Mouse (Mus musculus) ES-Bruce4 (cell line): ENCODE measurements at regions not wholly inside any gene's neighbourhood (a gene's known extent, or its start where the extent isn't known, plus 50 kb on each side); places are given as distances from the start of the nearest gene placed in this dataset.
A peak's percentile ranks its signal among the peaks of the same experiment; 100 is the strongest.

Source experiments
- H3K27ac ChIP-seq: 2 replicates; pipeline ENCODE4 v1.5.1; 2012; ENCODE audit warnings: low read length, inconsistent platforms; ENCODE audit not compliant: insufficient read depth
- H3K27me3 ChIP-seq: 2 replicates; pipeline ENCODE4 v1.6.1; 2012; ENCODE audit warnings: mild to moderate bottlenecking, low read length, inconsistent platforms; ENCODE audit not compliant: control insufficient read depth, poor library complexity, insufficient read depth, severe bottlenecking
- H3K36me3 ChIP-seq: 2 replicates; pipeline ENCODE4 v1.6.1; 2012; ENCODE audit warnings: inconsistent platforms, mild to moderate bottlenecking, low read length, moderate library complexity; ENCODE audit not compliant: control insufficient read depth, poor library complexity, insufficient read depth, severe bottlenecking
- H3K4me1 ChIP-seq: one replicate; pipeline ENCODE4 v1.8.1; 2011; ENCODE audit warnings: low read length; ENCODE audit not compliant: control insufficient read depth, insufficient read depth
- H3K4me3 ChIP-seq: 2 replicates; pipeline ENCODE4 v1.5.1; 2011; ENCODE audit warnings: low read depth, mild to moderate bottlenecking, low read length
- H3K9ac ChIP-seq: 2 replicates; pipeline ENCODE4 v1.6.1; 2012; ENCODE audit warnings: low read depth, mild to moderate bottlenecking, inconsistent platforms; ENCODE audit not compliant: poor library complexity, severe bottlenecking
- H3K9me3 ChIP-seq: replicated peaks from 2 replicates; pipeline ENCODE4 v1.6.1; 2012; ENCODE audit warnings: mild to moderate bottlenecking, low read length, inconsistent platforms; ENCODE audit not compliant: control insufficient read depth, poor library complexity, insufficient read depth, severe bottlenecking
- CTCF ChIP-seq: IDR thresholded peaks from one replicate; pipeline ENCODE4 v1.8.1; 2011; ENCODE audit warnings: low read depth, low read length
- EP300 ChIP-seq: IDR thresholded peaks from 2 replicates; pipeline ENCODE4 v1.6.1; 2011; ENCODE audit warnings: low read depth, low read length; ENCODE audit not compliant: insufficient read depth
- POLR2A ChIP-seq: IDR thresholded peaks from one replicate; pipeline ENCODE4 v1.8.1; 2011; ENCODE audit warnings: low read length; ENCODE audit not compliant: insufficient read depth

DNA sequence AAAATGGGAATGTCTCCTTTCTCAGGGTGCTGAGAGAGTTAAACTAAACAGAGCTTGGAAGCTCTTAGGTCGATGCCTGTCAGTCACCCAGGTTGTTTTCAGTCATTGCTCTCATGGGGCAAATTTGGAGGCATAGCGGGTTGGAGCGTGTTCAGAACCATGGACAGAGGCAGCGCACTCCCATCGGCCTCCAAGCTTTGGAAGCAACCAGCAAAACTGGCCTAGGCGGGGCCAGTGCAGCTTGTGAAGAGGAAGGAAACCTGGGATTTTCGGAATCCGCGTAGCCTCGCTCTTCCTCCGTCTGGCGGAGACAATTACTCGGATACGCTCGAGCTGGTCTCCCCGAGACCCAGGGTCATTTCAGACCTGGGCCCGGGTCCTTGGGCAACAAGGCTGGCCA lies 63.4 kb upstream of the Pax2 start:
- Histone ChIP-seq H3K27me3 (no peaks in the 10 kb centered on the region), H3K9me3 (no peaks in the 10 kb centered on the region), H3K4me3 (peak overlapping the region; percentile 56), H3K9ac (peak overlapping the region; percentile 62), H3K4me1 (peaks cover 4% of the 10 kb centered on the region), H3K36me3 (no peaks in the 10 kb centered on the region), H3K27ac (peak overlapping the region; percentile 60)
- TF ChIP-seq POLR2A = no peak
- TF ChIP-seq CTCF = no peak
- TF ChIP-seq EP300 = peak; percentile 61; the same call in 1 of the 2 replicates

- Histone ChIP-seq H3K4me3 (peak overlapping the region; percentile 56), H3K36me3 (no peaks in the 10 kb centered on the region), H3K9ac (peak overlapping the region; percentile 62), H3K4me1 (peaks cover 4% of the 10 kb centered on the region), H3K27ac (peak overlapping the region; percentile 60), H3K9me3 (no peaks in the 10 kb centered on the region), H3K27me3 (no peaks in the 10 kb centered on the region)
- TF ChIP-seq POLR2A (no peak), EP300 (0 out of 2 replicates have a peak, but pooled peaks have one; percentile 28)
Measured at GRCm38 (mm10) chr19:44692816-44693215, 63.0 kb upstream of the Pax2 start.

DNA sequence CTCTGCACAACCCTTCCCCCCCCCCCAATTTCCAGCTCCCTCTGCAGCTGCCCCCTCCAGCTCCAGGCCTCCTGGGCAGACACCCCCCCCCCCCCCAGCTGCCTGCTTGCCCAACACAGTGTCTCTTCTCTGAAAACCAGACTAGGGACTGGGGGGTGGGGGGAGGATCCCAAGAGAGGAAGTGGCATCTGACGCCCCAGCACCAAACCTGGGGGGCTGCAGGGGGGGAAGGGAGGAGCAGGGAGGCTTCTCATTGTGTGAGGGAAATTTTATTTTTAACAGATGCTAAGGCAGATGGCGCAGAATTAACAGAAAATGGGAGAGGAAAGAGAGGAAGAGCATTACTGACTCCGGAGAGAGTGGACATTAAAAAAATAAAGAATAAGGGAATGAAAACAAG lies 60.5 kb upstream of the Pax2 start:
- H3K36me3 ChIP-seq = no peaks in the 10 kb centered on the region
- TF ChIP-seq EP300 (0 out of 2 replicates have a peak, but pooled peaks have one; percentile 1), POLR2A (no peak)
- H3K9me3 ChIP-seq = no peaks in the 10 kb centered on the region
- peaks cover 6% of the 10 kb centered on the region for H3K4me1 ChIP-seq
- H3K27ac ChIP-seq = no peak overlapping the region
- H3K4me3 ChIP-seq = no peak overlapping the region
- H3K9ac ChIP-seq = peak overlapping the region; percentile 30
- no peaks in the 10 kb centered on the region for H3K27me3 ChIP-seq

DNA sequence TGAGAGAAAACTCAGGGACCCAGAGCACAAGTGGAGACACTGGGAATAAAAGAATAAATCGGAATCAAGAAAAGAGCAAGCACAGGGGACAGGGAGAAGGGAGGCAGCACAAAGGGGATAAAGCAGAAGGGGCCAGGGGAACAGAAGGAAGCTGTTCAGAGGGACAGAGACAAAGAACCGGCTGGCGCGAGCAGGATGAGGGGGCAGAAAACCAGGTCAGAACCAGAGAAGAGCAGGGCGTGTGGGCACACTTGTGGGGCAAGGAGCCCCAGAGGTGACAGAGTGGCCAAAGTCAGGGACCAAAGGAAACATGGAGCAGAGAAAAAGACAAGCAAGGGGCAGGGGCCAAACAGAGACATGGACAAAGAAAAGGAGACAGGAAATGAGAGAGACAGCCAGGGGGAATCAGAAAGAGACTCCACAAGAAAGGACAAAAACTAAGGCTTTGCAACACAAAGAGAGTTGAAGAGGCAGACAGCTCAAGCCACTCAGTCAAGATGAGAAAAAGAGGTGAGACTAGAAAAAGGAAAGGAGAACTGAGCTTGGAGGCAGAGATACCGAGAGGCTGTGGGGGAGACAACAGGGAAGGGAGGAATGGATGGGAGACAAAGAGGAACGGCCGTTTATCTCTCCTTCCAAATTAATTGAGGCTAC lies 59.7 kb upstream of the Pax2 start:
- H3K9ac ChIP-seq = peak overlapping the region; percentile 30
- H3K27me3 ChIP-seq = no peaks in the 10 kb centered on the region
- H3K27ac ChIP-seq = peak overlapping the region; percentile 89

DNA sequence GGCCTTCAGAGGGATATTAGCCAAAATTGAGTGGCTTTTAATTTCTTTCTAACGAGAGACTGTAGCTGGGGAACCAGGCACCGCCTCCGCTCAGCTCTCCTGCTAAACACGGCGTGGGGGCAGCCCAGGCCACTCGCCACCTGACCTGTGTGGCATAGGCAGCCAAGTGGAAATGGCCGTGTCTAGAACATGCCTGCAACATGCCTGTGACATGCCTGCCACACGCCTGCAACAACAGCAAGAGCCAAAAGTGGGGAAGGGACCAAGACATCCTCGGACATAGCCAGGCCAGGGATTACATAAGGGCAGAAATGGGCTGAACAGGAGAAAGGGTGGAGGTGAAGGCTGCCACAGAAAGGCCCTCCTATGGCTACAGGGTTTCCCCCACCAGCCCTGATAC lies 59.1 kb upstream of the Pax2 start:
- Histone ChIP-seq H3K36me3 (no peaks in the 10 kb centered on the region), H3K4me3 (no peak overlapping the region)

More for the DNA sequence above, 59.7 kb upstream of the Pax2 start:
- no peak overlapping the region for H3K4me3 ChIP-seq
- TF ChIP-seq CTCF (no peak), EP300 (0 out of 2 replicates have a peak, but pooled peaks have one; percentile 28)
- no peaks in the 10 kb centered on the region for H3K9me3 ChIP-seq
- H3K4me1 ChIP-seq = peaks cover 6% of the 10 kb centered on the region
- no peaks in the 10 kb centered on the region for H3K36me3 ChIP-seq

DNA sequence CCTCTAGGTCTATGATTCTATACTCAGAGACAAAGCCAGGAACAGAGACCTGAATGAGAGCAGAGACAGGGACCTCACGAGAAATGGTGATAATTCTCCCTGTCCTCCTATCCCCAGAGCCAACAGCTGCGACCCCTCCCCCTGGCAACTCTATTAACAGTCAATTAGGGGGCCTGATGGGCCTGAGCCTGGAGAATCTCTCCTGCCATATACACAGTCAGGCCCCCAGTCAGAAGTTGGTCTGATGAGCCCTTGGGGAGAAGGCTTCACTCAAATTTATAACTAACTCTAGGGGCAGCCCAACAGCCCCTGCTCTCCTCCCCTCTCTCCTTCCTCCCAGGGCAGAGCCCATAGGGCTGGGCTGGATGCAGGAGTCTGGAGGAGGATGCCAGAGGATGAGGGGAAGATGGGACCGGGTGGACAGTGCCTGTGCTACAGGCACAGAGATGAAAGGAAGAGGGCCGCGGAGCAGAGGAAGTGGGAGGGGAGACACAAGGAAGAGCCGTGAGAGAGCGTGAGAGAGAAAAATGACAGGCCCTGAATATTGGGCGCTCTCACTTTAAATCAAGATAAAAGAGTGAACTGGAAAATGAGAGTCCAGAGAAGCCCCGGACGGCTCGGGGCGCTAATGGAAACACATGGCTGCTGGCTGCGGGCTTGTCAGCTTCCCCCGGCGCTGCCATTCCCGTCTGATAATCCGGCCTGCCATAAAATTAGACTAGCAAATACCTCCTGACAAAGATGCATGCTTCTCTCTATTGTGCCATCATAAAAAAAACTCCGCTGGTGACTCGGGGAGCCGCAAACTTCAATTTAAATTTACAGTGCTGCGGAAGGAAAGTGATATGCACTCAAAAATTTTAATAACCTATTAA lies 57.2 kb upstream of the Pax2 start:
- H3K4me3 ChIP-seq = no peak overlapping the region
- H3K9ac ChIP-seq = no peak overlapping the region
- no peaks in the 10 kb centered on the region for H3K9me3 ChIP-seq
- H3K36me3 ChIP-seq = no peaks in the 10 kb centered on the region
- TF ChIP-seq EP300 = no peak
- TF ChIP-seq CTCF = no peak
- no peak for TF ChIP-seq POLR2A
- H3K27ac ChIP-seq = no peak overlapping the region
- H3K27me3 ChIP-seq = no peaks in the 10 kb centered on the region
- peaks cover 6% of the 10 kb centered on the region for H3K4me1 ChIP-seq

More for the DNA sequence above, 59.1 kb upstream of the Pax2 start:
- Histone ChIP-seq H3K9me3 (no peaks in the 10 kb centered on the region), H3K4me1 (peaks cover 6% of the 10 kb centered on the region), H3K9ac (peak overlapping the region; percentile 30), H3K27me3 (no peaks in the 10 kb centered on the region), H3K27ac (peak overlapping the region; percentile 89)
- TF ChIP-seq EP300 (peak; percentile 100), CTCF (no peak)
